Mouse (Mus musculus) spleen, adult 12 weeks (tissue): ENCODE results near the gene Zfp189.

Experiments
- DNase-seq: peaks from one replicate; pipeline ENCODE4 v3.0.0; 2022; ENCODE audit warnings: low spot score

The Zfp189 gene

GRCm38 (mm10) chr4:49539665-49540064 lies 18.7 kb downstream of the Zfp189 start:
- DNase-seq: no peak

GRCm38 (mm10) chr4:49540966-49541365 lies 20.0 kb downstream of the Zfp189 start:
- no peak for DNase-seq

- DNase-seq: no peak
Observed at GRCm38 (mm10) chr4:49546026-49546425, 25.1 kb downstream of the Zfp189 start.

DNA sequence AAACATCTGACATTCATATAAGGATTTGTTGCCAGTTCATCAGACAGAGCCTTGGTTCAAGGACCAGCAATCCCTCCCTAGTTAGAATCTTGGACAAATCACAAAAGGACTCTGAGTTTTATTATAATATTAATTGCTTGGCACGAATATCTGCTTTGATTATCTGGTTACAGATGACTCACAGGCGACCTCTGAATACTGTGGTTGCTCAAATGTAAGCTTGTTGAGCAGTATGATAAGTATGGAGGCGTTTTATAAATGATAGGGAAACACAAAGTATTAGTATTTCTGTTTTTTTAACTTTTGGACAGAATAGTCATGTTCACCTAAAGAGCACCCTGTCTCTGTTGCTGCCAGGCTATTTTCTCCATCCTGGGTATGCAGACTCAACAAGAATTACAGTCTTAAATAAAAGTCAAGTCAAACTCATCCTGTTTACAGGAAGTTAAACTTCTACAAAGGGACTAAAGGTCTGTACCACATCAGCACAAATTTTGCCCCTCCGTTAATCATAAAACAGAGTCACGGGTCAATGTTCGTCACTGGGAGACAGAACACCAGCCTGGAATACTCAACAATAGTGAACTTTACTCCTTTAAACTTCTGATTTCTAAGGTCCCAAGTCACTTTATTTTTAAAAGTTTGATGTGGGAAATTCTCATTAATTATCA lies 26.0 kb downstream of the Zfp189 start:
- no peak for DNase-seq

DNA sequence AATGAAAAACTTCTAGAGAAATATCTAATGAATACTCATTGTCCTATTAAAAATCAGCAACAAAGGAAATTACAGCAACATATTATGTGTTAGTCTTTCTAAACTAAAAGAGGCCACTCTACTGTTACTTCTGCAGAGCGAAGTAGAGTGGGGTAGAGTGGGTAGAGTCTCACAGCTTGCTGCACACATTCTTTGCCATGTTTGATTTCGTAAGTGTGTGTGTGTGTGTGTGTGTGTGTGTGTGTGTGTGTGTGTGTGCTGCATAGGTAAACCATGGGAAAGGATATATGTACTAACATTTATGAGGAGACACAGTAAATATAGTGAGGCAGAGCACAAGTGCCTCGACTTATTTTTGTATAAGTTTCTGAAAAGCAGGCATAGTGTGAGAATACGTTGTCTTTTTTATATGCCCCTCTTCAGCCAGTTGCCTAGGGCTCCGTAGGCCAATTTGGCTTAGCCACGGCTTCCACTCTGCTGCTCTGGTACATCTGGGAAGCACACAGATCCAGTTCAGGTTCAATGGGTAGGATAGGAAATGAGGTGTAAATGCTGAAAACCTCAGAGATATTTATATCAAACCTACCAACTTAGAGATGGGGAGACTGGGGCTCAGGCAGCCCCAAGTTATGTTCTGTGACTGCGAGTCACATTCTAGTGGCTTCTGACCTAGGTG lies 26.7 kb downstream of the Zfp189 start:
- no peak for DNase-seq

DNA sequence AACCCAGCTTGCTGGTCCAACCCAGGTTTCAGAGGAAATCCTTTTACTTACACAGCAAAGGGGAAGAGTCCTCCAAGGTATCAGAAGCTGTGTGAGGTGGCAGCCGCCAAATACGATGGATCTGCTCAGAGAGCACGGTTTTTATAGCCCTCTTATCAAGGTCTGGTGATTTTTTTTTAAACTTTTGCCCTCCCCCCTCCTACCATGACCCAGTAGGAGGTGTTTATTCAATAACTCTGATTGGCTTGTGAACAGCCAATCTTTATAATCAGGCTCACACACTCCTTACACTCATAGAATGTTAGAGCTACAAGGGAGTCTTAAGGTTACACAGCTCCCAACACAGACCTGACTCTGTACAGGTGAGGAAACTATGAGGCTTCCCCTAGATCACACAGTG lies 28.4 kb downstream of the Zfp189 start, which contains the start of gene Aldob:
Gene Aldob, minus strand, starts transcription at position 164 of the 400 bp plus-strand sequence.
- no peak for DNase-seq

GRCm38 (mm10) chr4:49553380-49553779 lies 32.4 kb downstream of the Zfp189 start:
- DNase-seq: no peak

GRCm38 (mm10) chr4:49557375-49557774 lies 36.4 kb downstream of the Zfp189 start:
- no peak for DNase-seq

DNA sequence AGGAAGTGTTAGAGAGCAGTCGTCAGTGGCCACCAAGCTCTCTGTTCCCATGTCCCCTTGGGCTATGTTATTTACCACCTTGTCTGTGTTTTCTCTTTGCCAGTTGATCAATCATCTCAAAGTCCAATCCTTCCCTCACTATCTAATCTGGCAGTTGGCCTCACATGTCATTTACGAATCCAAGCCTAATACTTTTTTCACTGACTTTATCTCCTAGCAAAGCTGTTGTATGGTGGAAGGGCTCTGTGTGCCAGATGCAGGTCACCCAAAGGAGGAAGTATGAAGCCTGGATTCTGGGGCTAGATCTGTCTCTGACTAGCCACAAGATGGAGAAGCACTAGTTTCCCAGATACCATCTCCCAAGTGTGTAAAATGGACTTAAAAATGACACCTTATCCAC lies 37.2 kb downstream of the Zfp189 start:
- no peak for DNase-seq

- DNase-seq: no peak
Observed at GRCm38 (mm10) chr4:49559915-49560772, 39.2 kb downstream of the Zfp189 start.

- DNase-seq: peak; percentile 29
Observed at GRCm38 (mm10) chr4:49567613-49568012, 46.6 kb downstream of the Zfp189 start.

DNA sequence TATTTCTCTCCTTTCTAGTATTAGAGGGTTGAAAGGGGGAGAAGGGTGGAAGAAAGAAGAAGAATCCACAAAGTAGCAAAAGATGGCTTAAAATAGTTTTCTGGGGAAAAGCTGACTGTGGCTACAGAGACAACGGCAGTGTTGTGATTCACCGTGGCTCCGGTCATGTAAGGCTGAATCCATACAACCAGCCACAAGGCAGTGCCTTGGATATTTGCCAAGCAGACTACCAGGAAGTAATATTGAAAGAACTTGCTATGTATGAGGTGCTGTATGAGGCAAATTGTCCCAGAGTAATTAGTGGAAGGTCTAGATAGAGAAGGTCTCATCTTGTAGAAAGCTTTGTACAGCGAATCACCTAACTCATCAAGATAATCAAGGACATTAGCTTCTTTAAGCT lies 51.2 kb downstream of the Zfp189 start:
- DNase-seq: no peak
